Mouse (Mus musculus): ENCODE results near the gene Lbhd2.

Gene Lbhd2

DNA sequence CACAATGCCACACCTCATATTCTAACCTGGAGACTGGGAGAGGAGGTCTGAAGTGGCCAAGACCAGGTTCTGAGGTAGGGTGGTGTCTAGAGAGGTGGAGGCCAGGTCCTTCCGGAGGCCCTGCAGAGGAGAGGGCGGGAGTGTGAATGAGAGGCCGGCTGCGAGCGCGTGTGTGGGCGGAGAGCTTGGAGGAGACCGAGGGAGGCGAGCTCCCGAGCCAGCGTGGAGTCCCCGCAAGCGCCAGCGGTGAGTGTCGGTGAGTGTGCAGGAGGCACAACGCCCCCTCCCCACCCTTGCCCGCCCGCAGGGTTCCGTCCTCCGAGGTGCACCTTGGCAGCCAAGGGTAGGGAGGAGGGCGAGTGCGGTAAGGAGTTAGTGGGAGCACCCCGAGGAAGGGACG, at the start of gene Lbhd2:
Lbhd2 (plus strand) TSS at position 188 of the 400 bp plus-strand sequence.
- DNase-seq (ENCODE audit: extremely low spot score, low spot score), result no peak

GRCm38 (mm10) chr12:111360671-111361070, 45.9 kb upstream of the Lbhd2 start:
- DNase-seq (ENCODE audit: extremely low spot score, low spot score), result no peak

DNA sequence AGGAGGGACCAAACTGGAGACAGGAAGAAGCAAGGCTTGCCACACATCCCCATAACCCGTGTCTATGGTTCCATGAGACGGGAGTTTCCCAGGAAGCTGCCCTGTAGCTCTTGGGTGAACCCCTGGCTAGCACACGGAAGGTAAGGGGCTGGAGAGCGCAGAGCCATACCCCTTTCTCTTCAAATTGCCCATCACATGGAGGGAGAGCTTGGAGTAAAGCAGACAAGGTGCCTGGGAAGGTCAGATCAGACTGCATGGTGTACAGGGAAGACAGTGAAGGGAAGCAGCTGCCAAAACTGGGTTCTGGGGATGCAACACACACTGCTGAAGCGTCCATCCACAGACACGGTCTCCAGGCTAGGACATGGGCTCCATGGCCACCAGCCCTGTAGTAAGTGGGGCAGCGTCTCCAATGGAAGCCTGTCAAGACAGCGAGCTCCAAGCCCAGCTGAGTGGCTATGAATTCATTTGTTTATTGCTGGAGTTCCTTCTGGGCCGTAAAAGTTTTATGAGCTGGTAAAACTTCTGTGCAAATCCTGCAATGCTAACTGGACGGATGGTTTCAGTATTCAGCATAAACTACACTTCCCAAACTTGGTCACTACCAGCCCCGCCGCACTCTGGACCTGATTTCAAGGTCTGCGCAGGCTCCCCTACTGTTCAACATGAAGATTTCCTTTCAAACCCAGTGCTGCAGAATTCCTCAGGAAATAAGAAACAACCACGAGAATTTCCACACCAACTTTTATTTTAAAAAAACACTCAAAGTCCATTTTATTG, 45.1 kb upstream of the Lbhd2 start:
- no peak for DNase-seq (ENCODE audit: extremely low spot score, low spot score)

DNA sequence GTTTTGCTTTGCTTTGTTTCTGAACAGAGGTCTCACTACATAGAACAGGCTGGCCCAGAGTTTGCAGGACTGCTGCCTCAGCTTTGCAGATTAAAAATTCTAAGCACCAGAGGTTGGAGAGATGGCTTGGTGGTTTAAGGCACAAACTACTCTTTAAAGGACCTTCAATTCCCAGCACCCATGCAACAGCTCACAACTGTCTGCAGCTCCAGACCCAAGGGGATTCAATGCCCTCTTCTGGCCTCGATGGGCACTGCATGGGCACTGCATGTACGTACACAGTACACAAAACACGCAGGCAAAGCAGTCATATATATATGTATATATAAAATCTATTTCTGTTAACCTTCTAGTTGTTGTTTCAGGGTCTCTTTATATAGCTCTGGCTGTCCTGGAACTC, 42.4 kb upstream of the Lbhd2 start:
- DNase-seq (ENCODE audit: extremely low spot score, low spot score), result no peak

DNA sequence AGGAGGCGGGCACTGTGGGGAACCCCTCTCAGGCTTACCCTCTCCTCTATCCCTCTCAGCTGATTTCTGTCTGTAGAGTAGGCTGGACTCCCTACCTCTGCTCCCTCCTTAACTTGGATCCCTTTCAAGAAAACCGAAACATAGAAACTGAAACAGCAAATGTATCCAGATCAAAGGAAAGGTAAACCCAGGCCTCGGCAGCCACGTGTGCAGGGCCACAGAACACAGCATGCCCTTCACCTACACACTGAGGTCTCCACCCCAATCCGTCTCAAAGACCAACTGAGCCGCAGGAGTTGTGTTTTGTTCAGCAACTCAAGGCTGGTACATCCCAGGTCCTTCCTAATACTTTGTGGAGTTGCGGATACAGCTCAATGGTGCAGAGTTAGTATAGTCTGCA, 39.5 kb upstream of the Lbhd2 start:
- DNase-seq (ENCODE audit: extremely low spot score, low spot score), result no peak

DNA sequence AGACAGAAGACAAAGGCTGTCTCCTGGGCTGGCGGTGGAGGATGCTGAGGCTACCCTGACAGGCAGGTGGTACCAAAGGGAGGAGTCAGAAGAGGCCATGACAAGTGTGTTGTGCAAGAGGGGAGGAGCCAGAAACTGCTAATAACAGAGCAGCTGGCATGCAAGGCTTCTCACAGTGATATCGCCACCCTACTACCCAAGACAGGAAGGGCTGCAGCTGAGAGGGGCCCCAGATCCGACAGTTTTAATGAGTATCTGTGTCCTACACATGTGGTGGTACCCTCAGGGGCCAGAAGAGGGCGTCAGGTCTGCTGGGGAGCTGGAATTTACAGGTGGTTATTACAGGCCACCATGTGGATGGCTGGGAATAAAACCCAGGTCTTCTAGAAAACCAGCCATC, 36.4 kb upstream of the Lbhd2 start:
- no peak for DNase-seq (ENCODE audit: extremely low spot score, low spot score)

DNA sequence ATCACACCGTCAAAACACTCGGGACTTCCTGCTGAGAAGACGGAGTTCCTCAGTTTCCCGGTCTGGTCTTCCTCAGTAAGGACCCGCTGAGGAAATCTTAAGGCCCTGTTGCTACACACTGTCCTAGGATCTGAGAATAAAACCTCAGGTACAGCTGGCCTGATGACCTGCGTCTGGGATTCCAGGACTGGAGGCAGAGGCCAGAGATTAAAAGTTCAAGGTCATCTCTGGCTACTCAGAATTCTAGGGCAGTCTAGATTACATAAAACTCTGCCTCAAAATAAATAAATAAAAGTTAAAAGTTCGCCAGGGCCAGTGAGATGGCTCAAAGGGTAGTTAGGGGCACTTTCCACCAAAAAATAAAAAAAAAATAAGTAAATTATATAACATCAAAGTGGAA, 34.7 kb upstream of the Lbhd2 start:
- no peak for DNase-seq (ENCODE audit: extremely low spot score, low spot score)

DNA sequence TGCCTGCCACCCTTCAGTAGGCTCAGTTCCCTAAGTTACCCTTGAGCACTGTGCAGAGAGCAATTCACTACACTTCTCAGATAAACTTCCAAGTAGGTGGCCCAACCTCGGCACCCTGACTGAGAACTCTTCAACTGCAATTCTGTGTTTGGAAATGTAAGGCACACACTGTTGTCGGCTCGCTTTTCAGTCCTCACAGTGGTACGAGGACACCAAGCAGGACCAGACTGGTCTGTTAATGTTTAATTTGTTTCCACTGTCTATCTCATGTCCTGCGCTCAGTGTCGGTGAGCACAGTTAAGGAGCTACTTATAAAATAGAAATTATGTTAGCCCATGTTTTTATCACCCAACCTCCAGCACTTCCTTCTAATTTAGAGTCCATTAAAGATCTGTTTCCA, 33.2 kb upstream of the Lbhd2 start:
- no peak for DNase-seq (ENCODE audit: extremely low spot score, low spot score)

GRCm38 (mm10) chr12:111374727-111375126, 31.9 kb upstream of the Lbhd2 start:
- no peak for DNase-seq (ENCODE audit: extremely low spot score, low spot score)

- DNase-seq (ENCODE audit: extremely low spot score, low spot score), result no peak
Measured at GRCm38 (mm10) chr12:111375559-111375958, 31.1 kb upstream of the Lbhd2 start.

- DNase-seq (ENCODE audit: extremely low spot score, low spot score), result no peak
Measured at GRCm38 (mm10) chr12:111376053-111376452, 30.6 kb upstream of the Lbhd2 start.

GRCm38 (mm10) chr12:111376826-111377331, 29.7 kb upstream of the Lbhd2 start:
- DNase-seq (ENCODE audit: extremely low spot score, low spot score), result peak; percentile 66

GRCm38 (mm10) chr12:111377376-111377973, 29.1 kb upstream of the Lbhd2 start, which contains the start of gene Cdc42bpb:
TSS of gene Cdc42bpb (minus strand) at chr12:111377718.
- DNase-seq (ENCODE audit: extremely low spot score, low spot score), result peak; percentile 95

- peak; percentile 72 for DNase-seq (ENCODE audit: extremely low spot score, low spot score)
Measured at GRCm38 (mm10) chr12:111377986-111378490, 28.6 kb upstream of the Lbhd2 start.

DNA sequence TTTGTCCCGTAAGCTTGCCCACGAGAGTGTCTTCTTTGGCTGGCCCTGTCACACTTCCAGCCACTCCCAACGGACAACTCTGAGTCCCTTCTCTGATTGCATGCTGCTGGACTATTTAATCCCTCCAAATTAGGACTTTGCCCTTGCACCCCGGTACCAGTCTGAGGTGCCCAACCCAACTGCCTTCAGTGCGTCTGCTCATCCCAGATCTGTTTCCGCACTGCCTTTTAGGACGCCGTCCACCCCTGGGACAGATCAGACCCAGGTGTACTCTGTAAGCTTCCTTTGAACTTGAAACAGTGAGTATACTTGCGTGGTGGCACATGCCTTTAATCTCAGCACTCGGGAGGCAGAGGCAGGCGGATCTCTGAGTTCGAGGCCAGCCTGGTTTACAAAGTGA, 27.8 kb upstream of the Lbhd2 start:
- no peak for DNase-seq (ENCODE audit: extremely low spot score, low spot score)

DNA sequence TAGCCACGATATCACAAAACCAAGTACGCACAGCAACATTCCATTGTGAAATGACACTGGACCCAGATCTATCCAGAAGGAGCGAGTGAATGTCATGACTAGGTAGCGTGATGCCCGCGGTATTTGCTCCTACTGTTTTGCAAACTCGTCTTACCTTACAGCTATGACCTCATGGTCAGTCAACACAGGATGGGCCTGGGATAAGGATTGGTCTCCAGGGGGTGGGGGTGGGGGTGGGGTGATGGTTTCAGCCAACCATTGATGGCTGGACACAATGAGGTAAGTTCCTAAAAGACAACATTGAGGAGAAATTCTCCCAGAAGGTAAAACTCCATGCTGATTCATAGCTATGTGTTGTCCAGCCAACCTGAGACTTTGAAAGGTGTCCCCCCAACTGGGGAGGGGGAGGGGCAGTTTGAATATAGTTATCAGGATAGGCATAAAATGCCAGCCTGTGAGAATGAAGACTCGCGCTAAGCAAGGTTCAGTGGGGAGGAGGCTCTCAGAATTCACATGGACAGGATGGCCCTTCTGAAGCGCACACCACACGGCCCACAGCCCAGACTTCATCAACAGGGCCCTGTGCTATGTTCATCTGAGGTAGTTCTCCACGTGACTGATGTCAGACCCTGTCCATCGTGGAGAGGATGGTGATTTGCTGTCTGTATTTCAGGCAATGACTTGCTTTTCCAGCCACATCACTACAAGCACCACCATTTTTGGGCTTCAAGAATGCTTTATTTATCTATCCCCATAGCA, 20.5 kb upstream of the Lbhd2 start:
- DNase-seq (ENCODE audit: extremely low spot score, low spot score), result no peak

- no peak for DNase-seq (ENCODE audit: extremely low spot score, low spot score)
Measured at GRCm38 (mm10) chr12:111386642-111387120, 19.9 kb upstream of the Lbhd2 start.

DNA sequence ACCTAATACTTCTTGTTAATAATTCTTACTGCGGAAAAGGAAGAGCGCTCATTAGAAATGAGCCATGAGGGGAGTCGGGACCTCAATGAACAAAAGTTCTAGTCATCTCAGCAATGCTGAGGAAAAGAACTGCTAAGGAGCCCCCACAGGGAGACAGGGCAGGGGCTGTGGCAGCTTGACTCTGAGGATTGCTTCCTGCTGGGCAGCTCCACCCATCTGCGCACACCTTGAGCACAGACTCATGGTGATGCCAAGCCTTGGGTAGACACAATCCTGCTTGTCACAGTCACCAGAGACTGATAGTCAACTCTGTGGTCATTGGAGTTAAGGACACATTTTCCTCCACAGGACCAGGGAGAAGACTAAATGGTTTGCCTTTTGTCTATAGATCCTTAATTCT, 19.5 kb upstream of the Lbhd2 start:
- DNase-seq (ENCODE audit: extremely low spot score, low spot score), result no peak

DNA sequence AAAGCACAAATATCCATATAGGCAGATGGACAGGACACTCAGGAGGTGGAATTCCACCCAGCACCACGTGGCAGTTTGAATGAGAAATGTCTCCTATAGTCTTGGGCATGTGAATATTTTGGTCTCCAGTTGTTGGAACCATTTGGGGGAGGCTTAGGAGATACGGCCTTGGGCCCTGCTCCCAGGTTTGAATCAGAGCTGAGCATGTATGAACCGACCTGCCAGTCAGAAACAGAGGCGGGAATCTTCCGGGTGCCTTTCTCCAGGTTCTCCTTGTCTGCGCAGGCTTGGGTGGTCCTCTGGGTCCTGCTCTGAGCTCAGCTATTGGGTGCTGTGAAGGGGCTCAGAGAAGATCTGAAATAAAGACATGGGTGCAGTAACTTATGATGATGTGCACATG, 12.6 kb upstream of the Lbhd2 start:
- no peak for DNase-seq (ENCODE audit: extremely low spot score, low spot score)

DNA sequence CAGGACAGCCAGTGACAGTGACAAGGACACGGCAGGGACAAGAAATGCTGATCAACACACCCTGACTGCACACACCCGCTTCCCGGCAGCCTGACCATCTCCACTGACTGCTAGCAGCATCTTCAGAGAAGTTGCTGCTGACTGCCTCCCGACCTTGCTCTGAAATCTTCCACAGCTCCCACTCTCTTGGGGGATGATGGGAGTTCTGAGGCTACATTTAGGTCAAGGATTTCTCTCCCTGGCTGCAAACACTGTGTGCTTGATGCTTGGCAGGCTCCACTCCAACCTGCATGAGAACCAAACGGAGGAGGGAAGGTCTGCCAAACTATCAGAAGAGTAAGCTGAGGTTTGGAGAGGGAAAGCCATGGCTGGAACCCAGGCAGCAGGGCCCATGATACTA, 9.6 kb upstream of the Lbhd2 start:
- no peak for DNase-seq (ENCODE audit: extremely low spot score, low spot score)

GRCm38 (mm10) chr12:111401454-111402184, 5.0 kb upstream of the Lbhd2 start:
- DNase-seq (ENCODE audit: extremely low spot score, low spot score), result peak; percentile 76

Measured in neural tube, embryonic 10.5 days (tissue).